Mouse (Mus musculus): Measurements from ENCODE around the gene Gm45618.
A peak's percentile ranks its signal among the peaks of the same experiment; 100 is the strongest.
"Not testable (repeated sequence)": the region's sequence is repeated elsewhere in the genome, so short reads cannot be mapped to it uniquely, and the experiment has no call there.

Gene Gm45618

GRCm38 (mm10) chr7:142120629-142121028, at the start of gene Gm45618:
Gene Gm45618, minus strand, starts transcription at chr7:142120729.
- not testable (repeated sequence) for DNase-seq

GRCm38 (mm10) chr7:142169836-142170235, 49.3 kb upstream of the Gm45618 start:
- DNase-seq: no peak

- not testable (repeated sequence) for DNase-seq
Observed at GRCm38 (mm10) chr7:142165639-142166038, 45.1 kb upstream of the Gm45618 start, which contains the start of gene Gm4553. Gene Gm4553, minus strand, starts transcription at chr7:142165739.

- DNase-seq: no peak
Observed at GRCm38 (mm10) chr7:142159366-142159765, 38.8 kb upstream of the Gm45618 start.

- not testable (repeated sequence) for DNase-seq
Observed at GRCm38 (mm10) chr7:142157013-142157412, 36.5 kb upstream of the Gm45618 start, which contains the start of gene Gm29735. Gene Gm29735, minus strand, starts transcription at chr7:142157113.

- DNase-seq: no peak
Observed at GRCm38 (mm10) chr7:142155308-142155707, 34.8 kb upstream of the Gm45618 start.

GRCm38 (mm10) chr7:142152191-142152590, 31.7 kb upstream of the Gm45618 start:
- no peak for DNase-seq

- no peak for DNase-seq
Observed at GRCm38 (mm10) chr7:142148633-142149032, 28.1 kb upstream of the Gm45618 start.

- DNase-seq: peak; percentile 59 to 79
Observed at GRCm38 (mm10) chr7:142146033-142146432, 25.5 kb upstream of the Gm45618 start.

- DNase-seq: no peak
Observed at GRCm38 (mm10) chr7:142145413-142145940, 24.9 kb upstream of the Gm45618 start.

GRCm38 (mm10) chr7:142144507-142144906, 24.0 kb upstream of the Gm45618 start, which contains the start of gene Gm45337:
Gene Gm45337, minus strand, starts transcription at chr7:142144607.
- no peak for DNase-seq

- DNase-seq: not testable (repeated sequence)
Observed at GRCm38 (mm10) chr7:142143506-142144010, 23.0 kb upstream of the Gm45618 start.

- no peak for DNase-seq
Observed at GRCm38 (mm10) chr7:142140696-142141095, 20.2 kb upstream of the Gm45618 start.

- not testable (repeated sequence) for DNase-seq
Observed at GRCm38 (mm10) chr7:142135934-142136333, 15.4 kb upstream of the Gm45618 start, which contains the start of gene Gm39115. Gene Gm39115, minus strand, starts transcription at chr7:142136034.

GRCm38 (mm10) chr7:142134206-142134995, 13.9 kb upstream of the Gm45618 start:
- DNase-seq: peak; percentile 60 to 73

GRCm38 (mm10) chr7:142128843-142129242, 8.3 kb upstream of the Gm45618 start:
- DNase-seq: peak in 1 of 2 experiments; percentile 8

- DNase-seq: peak in 1 of 2 experiments; percentile 49
Observed at GRCm38 (mm10) chr7:142119632-142120031, 897 bp downstream of the Gm45618 start.

GRCm38 (mm10) chr7:142104747-142105146, 15.8 kb downstream of the Gm45618 start:
- DNase-seq: no peak

GRCm38 (mm10) chr7:142097776-142098175, 22.8 kb downstream of the Gm45618 start:
- peak; percentile 83 to 92 for DNase-seq

- no peak for DNase-seq
Observed at GRCm38 (mm10) chr7:142096701-142097100, 23.8 kb downstream of the Gm45618 start.

- DNase-seq: peak; percentile 91 to 92
Observed at GRCm38 (mm10) chr7:142095183-142095931, 25.2 kb downstream of the Gm45618 start, which contains the start of gene Dusp8. Gene Dusp8, minus strand, starts transcription at chr7:142095843.

- DNase-seq: peak; percentile 9 to 48
Observed at GRCm38 (mm10) chr7:142094301-142095143, 26.0 kb downstream of the Gm45618 start.
